Mouse (Mus musculus): ENCODE measurements around the gene Coq7. TPM values are rescaled to one million over a fixed set of nuclear protein-coding genes. Genes with fewer than 3 reads are reported as not detected.

Gene Coq7
- total RNA-seq, 1 experiment from 2014 or later: 65.8 TPM

DNA sequence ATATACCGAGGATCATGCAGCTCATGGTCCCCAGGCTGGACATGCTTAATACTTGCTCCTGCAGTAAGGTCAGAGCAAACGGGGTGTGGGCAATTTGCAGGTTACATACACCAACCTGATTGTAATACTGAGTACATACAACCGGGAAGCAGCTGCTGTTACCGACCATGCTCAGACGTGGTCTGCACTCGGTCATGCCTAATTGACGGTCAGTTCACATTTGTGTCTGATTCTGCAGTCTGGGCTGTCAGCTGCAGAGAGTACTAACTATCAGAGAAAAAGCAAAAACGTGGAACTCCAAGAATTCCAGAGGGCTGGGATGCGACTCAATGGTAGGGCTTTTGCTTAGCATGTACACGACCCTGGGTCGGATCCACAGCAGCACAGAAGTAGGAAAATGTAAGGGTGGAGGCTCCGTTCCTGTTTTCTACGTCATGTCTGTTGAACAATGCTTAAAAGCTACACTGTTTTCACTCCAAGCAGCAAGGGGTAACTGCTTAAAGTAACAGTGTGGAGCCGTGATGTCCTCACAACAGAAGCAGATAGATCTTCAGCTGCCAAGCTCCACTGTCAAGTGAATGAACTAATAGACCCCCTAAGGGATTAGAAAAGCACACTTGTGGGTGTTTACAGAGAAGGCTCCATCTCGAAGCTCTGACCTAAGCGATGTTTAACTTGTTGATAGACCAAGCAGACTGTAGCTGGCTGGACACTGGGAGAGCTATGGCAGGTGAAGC is 71.6 kb downstream of the Coq7 start:
- no peak for DNase-seq

Other genes with a start within 250 kb of the Coq7 start
- gene Syt17, start 85.1 kb downstream of the Coq7 start, total RNA-seq (2021): 7.2 and 9.4 TPM in 2 replicates
- gene Itpripl2, start 41.4 kb downstream of the Coq7 start, total RNA-seq (2021): 16.6 and 18.3 TPM in 2 replicates
- gene Tmc7, start 51.4 kb upstream of the Coq7 start, total RNA-seq (2021): 1.3 and 1.5 TPM in 2 replicates
- 0.41 and 0.56 TPM in 2 replicates for gene Tmc5, start 63.9 kb upstream of the Coq7 start, total RNA-seq (2021)
- 97.6 and 107 TPM in 2 replicates for gene Gde1, start 172.4 kb upstream of the Coq7 start, total RNA-seq (2021)
- 8.2 and 9.5 TPM in 2 replicates for gene Ccp110, start 179.2 kb upstream of the Coq7 start, total RNA-seq (2021)
- gene Vps35l, start 206.9 kb upstream of the Coq7 start, total RNA-seq (2021): 52.4 and 62.7 TPM in 2 replicates